Mouse (Mus musculus): ENCODE data around the gene Casp9. TPM values are rescaled to one million over a fixed set of nuclear protein-coding genes. Genes with fewer than 3 reads are reported as not detected.

Gene Casp9
- total RNA-seq, 2 experiments from 2014 or later: 13.1 to 16.1 TPM

- no peak for DNase-seq (ENCODE audit: low spot score in 2 of 2)
These were observed 23.6 kb downstream of the Casp9 start for GRCm38 (mm10) chr4:141816776-141817655.

DNA sequence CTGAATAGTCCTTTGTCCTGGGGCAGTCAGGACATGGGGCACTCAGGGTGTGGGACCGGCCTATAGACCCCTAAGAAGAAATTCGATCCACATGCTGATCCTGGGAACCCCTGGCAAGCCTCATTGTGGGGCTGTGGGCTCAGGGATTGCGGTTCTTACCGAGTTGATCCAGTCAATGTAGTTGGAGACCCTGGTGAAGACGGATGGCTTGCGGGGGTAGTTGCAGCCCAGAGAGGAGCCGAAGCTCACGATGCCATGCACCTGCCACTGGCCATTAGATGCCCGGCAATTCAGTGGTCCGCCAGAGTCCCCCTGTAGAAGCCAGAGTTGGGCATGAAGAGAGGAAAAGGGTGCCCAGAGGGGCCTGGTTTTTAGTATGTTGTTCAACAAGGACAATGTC, 24.3 kb downstream of the Casp9 start:
- DNase-seq (ENCODE audit: low spot score in 2 of 2): no peak

DNA sequence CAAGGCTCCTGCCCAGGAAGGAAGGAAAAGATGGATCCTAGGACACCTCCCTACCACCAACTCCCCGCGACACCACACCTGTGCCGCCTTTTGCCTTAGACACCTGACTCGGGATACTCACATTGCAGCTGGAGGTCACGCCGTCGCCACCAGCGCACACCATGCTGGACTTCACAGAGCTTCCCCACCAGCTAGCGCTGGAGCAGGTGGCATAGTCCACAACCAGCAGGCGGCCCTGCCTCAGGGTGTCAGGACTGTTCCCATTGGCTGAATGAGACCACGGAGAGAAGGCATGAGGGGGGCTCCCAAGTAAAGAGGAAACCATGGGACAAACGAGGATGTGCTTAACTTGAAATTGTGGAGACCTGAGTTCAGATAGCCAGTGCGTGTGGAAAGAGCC, 25.4 kb downstream of the Casp9 start:
- no peak for DNase-seq (ENCODE audit: low spot score in 2 of 2)

DNA sequence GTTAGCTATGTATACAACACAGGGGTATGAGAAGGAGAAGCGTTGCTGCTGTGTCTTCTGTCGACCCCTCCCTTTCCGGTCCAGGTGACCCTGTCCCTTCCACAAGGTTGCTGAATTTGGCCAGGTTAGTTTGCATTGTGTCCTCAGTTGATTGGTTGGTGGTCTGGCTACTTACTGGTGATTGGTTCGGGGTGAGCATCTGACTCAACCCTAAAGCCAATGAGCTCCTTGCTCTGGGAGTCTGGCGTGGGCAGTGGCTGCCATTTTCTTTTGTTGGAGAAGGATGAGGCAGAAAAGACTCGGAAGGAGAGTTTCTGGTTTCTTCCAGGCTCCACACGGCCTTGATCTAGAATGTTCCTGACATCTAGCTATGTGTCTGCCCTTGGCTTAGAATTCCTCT, 25.9 kb downstream of the Casp9 start:
- no peak for DNase-seq (ENCODE audit: low spot score in 2 of 2)

DNA sequence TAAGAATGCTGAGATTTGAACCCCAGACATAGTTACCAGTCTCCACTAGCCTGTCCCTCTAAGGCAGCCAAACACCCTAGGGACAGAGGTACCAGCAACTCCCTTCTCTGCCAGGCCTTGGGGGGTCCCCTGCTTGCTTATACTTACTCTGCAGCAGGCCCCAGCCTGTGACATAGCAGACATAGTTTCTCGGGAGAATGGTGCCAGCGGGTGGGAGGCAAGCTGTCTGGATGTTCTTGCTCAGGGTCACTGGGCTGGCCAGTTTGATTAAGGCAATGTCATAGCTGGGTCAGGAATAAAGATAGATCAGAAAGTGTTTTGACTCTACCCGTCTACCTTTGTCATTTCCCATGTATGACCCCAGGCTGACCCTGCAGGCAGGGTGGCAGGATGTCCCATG, 27.8 kb downstream of the Casp9 start:
- DNase-seq (ENCODE audit: low spot score in 2 of 2): no peak

DNA sequence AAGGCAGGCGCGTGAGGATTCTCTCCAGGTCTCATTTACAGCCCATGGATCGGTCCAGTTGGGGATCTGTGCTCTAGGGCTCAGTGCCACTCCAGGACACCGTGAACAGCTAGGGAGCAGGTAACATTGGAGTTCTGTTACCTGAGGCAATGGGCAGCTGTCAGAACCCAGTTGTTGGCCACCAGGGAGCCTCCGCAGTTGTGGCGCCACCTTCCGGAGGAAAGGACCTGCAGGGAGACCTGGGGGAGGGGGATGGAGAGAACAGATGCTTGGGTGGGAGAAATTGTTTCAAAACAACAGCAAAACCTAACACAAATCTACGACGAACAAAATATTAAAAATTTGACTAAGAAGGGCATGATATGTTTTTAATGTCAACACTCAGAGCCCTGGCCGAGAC, 28.7 kb downstream of the Casp9 start:
- no peak for DNase-seq (ENCODE audit: low spot score in 2 of 2)

- no peak for DNase-seq (ENCODE audit: low spot score in 2 of 2)
These were observed 29.6 kb downstream of the Casp9 start for GRCm38 (mm10) chr4:141822979-141823378.

- DNase-seq (ENCODE audit: low spot score in 2 of 2): no peak
These were observed 32.6 kb downstream of the Casp9 start, which contains the start of gene Cela2a for GRCm38 (mm10) chr4:141826060-141826459. Cela2a (minus strand) TSS chr4:141826160.

- DNase-seq (ENCODE audit: low spot score in 2 of 2): peak in 1 of 2 experiments; percentile 12
These were observed 34.0 kb downstream of the Casp9 start for GRCm38 (mm10) chr4:141827401-141827800.

DNA sequence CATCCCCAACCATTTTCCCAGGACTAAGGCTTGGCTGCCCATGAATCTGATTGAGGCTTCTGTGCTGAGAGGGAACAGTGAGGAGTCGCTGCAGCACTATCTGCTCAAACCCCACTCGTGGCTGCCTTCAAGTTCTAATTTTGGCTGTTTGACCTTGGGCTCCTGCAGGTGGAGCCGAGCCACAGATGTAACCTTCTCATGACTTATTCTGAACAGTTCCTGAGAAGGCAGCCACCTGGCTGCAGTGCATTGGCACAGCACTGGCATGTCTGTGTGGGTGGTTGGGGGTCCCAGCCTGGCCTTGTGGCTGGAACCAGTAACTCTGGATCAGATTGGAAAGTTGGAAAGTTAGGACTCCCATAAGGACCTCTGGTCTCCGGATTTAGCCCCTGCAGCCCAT, 34.8 kb downstream of the Casp9 start:
- DNase-seq (ENCODE audit: low spot score in 2 of 2): no peak

GRCm38 (mm10) chr4:141830381-141830780, 37.0 kb downstream of the Casp9 start:
- DNase-seq (ENCODE audit: low spot score in 2 of 2): no peak

GRCm38 (mm10) chr4:141831361-141831760, 37.9 kb downstream of the Casp9 start:
- no peak for DNase-seq (ENCODE audit: low spot score in 2 of 2)

DNA sequence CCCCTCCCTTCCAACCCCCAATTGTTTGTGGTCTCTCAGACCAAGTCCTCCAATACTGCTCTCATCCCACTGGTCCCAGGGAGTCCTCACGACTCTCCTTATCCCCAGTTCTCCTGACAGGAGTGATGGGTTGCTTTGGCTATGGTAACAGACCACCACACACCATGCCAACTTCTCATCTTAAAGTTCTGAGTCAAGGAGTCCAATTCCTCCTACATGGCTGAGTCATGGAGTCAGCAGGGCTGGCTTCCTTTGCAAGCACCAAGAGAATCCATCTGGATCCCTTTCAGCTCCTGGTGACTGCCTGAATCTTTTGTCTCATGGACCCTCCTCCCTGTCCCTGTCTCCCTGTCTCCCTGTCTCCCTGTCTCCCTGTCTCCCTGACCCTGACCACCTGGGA, 40.5 kb downstream of the Casp9 start:
- DNase-seq (ENCODE audit: low spot score in 2 of 2): no peak

DNA sequence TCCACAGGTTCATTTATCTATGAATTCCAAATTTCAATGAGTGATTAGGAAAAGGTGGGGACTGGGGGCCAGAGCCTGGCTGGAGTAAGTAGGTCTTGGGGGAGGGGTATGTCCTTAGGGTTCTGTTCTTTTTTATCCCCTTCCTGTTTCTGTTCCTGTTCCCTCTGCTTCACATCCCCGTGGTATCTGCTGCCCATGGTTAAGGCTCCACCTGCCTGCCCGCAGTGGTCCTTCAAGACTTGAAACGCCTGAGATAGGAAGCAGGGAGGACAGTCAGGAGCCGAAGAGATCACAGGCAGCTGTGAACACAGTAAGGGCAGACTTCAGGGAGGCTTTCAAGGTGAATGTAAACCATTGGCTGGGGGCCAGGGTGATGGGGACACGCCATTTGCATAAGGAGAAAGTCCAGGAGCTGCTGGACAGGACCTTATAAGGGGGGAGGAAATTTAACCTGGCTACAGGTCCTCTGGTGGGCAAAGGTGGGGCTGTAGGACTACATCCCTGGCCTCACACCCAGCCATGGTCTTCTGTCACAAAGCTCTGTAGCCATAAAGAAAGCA, 41.2 kb downstream of the Casp9 start:
- DNase-seq (ENCODE audit: low spot score in 2 of 2): no peak

GRCm38 (mm10) chr4:141845999-141846398, 52.6 kb downstream of the Casp9 start, which contains the start of gene Ctrc:
Ctrc (minus strand) TSS chr4:141846359.
- no peak for DNase-seq (ENCODE audit: low spot score in 2 of 2)

DNA sequence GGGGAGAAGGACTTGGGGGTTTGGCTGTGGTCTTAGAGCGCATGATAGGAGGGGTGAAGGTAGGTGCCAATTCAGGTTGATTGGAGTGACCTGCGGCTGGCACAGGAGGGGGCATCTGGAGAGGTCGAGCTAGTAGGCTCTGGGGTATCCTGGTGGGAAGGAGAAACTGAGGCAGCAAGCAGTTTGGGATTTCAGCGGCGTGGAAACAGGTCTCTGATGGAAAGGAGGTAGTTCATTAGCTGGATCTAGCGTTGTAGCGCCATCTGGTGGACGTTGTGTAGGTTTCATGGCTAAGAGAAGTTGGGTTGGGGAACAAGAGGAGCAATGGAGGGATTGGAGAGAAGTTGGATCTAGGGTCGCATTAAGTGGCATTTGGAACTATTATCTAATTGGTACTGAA, 60.0 kb downstream of the Casp9 start:
- DNase-seq (ENCODE audit: low spot score in 2 of 2): peak; percentile 68 to 69

GRCm38 (mm10) chr4:141857422-141857930, 64.1 kb downstream of the Casp9 start:
- DNase-seq (ENCODE audit: low spot score in 2 of 2): peak; percentile 85 to 89

GRCm38 (mm10) chr4:141858501-141858900, 65.1 kb downstream of the Casp9 start:
- DNase-seq (ENCODE audit: low spot score in 2 of 2): no peak

DNA sequence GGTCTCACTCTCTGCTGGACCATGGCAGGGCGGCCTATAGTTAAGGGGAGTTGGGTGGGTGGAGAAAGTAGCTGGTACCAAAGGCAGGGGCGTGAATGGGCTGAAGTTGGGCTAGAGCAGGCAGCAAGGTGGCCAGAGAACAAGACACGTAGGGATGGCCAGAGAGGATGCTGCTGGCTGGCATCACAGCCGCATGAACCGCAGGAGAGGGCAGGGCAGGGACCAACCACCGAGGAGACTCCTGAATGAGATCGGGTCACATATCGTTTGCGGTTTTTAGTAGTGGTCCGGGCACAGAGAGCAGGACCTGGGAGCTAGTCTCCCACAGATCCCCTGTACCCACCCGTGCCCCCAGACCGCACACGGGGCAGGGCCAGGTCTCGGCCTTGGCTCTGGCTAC, 65.9 kb downstream of the Casp9 start:
- no peak for DNase-seq (ENCODE audit: low spot score in 2 of 2)

- DNase-seq (ENCODE audit: low spot score in 2 of 2): no peak
These were observed 66.9 kb downstream of the Casp9 start for GRCm38 (mm10) chr4:141860246-141860841.

GRCm38 (mm10) chr4:141861591-141862295, 68.3 kb downstream of the Casp9 start:
- no peak for DNase-seq (ENCODE audit: low spot score in 2 of 2)
